Mouse (Mus musculus): ENCODE data around the gene Ccdc33. TPM values are rescaled to one million over a fixed set of nuclear protein-coding genes. Genes with fewer than 3 reads are reported as not detected.

Ccdc33 gene
- total RNA-seq, 2 experiments from 2014 or later = not detected

DNA sequence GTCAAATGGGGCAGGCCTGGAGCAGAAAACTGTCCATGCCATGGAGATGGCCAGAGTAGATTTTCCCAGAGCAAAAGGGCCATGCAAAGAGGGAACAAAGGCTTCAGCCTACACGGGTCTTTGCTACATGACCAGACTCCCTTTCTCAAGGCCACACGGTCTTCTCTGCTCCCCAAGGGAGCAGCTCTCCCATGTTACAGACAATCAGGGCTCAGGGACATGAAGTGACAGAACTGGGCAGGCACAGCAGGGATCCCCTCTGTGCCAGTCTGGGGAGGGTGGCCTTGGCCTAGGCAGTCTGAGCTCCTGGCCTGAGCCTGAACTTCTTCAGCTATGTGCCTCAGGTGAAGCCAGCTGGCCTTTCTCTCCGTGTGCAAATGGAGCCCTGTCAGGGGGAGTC lies 65.1 kb downstream of the Ccdc33 start:
- DNase-seq = no peak
- intact Hi-C loops (cut with DNase I) = no loop called here

DNA sequence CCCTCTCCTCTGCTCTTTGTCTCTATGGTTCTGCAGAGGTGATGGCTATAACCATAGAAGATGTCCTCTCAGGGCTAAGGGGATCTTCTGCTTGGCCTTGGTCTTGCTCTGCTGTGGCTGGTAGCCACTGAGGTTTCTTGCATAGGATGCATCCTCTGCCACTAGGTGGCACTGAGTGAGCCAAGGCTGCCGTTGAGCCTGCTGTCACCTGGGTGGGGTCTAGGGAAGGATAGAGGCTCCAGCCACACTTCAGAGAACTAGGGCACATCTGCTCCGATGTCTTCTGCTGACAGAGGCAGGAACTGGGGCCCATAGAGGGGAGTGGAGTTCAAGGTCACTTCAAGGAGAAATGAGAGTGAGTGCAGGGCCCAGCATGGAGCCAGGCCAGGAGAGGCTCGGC lies 65.5 kb downstream of the Ccdc33 start:
- intact Hi-C loops (cut with DNase I) = no loop called here
- peak; percentile 33 to 38 for DNase-seq

DNA sequence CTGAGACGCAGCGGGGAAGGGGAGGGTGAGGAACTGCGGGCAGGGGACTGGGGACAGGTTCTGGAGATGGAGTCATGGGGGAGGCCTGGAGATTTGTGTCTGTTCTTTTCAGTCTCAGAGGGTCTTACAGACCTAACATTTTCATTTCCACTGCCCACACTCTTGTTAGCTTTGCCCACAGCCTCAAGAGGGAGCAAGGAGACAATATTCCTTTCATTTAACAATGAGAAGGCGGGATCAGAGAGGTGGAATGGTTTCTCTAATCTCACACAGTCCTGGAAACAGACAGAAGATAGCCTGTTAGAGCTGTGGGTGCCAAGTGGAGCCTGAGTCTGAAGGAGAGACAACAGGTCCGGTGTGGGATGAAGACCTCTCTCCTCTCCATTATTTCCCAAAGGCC lies 66.7 kb downstream of the Ccdc33 start:
- intact Hi-C loops (cut with DNase I) = no loop called here

DNA sequence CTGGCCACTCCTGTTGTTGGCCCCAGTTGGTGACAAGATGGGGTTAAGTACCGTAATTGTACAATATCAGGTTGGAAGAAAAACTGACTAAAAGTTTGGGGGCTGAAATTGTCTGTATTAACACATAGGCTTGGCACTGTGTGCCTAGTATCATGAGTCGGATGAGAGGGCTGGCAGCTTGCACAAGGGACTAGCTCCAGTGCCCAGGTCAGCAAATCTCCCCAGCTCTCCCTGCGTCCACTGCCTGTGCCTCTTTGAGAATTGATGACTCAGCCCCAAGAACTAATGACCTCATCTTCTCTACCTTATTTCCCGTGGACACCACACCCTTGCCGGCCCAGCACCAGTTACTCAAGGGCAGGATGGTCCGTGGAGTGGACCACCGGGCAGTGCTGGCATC lies 68.8 kb downstream of the Ccdc33 start:
- intact Hi-C loops (cut with DNase I) = no loop called here
- DNase-seq = no peak

More for the DNA sequence above, 66.7 kb downstream of the Ccdc33 start:
- DNase-seq = no peak

DNA sequence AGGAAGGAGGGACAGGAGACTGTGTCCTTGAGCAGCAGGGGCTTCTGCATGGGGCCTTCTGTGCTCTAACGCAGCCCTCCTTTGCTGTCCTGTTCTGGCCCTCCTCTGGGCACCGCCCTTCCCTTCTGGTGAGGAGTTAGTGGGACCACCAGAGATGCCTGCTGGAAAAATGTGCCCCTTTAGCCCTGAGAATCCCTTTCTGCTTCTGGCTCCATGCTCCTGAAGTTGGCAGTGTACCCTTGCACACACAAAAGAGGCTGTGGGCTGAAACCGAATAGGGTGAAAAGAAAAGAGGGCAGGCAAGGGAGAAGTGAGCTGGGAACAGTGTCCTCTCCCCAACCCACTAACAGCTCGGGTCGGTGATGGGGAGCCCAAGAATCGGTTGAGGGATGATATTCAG lies 69.4 kb downstream of the Ccdc33 start:
- intact Hi-C loops (cut with DNase I) = no loop called here

DNA sequence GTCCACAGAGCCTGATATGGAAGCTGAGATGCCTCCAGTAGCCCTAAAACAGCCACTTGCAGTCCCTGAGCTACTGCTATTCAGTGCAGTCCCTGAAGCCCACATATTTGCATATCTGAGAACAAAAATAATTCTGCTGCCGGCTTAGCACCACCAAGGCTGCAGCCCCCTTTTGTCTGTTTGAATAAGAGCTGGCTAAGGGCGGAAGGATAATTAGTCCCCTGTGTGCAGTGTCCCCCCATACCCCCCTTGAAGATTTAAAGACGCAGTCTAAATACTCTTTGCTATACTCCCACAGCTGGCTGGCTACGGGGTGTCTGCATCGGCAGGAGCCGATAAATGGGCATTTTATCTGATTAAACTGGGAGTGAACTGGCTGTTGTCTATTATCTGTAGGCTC lies 70.0 kb downstream of the Ccdc33 start:
- intact Hi-C loops (cut with DNase I) = no loop called here
- DNase-seq = no peak

More for the DNA sequence above, 69.4 kb downstream of the Ccdc33 start:
- no peak for DNase-seq

DNA sequence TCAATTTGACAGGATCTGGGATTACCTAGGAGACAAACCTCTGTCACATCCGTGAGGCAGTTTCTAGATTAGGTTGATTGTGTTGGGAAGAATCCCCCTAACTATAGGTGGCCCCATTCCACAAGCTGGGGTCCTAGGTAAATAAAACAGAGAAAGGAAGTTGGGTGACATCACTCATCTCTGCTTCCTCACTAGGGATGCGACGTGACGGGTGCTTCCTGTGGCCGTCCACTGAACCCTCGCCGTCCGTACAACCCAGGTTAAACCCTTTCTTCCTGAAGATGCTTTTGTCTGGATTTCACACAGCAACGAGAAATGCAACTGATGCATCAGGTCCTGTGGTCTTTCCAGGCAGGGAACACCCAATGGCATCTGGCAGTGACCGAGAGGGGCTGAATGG lies 71.6 kb downstream of the Ccdc33 start:
- DNase-seq = no peak

DNA sequence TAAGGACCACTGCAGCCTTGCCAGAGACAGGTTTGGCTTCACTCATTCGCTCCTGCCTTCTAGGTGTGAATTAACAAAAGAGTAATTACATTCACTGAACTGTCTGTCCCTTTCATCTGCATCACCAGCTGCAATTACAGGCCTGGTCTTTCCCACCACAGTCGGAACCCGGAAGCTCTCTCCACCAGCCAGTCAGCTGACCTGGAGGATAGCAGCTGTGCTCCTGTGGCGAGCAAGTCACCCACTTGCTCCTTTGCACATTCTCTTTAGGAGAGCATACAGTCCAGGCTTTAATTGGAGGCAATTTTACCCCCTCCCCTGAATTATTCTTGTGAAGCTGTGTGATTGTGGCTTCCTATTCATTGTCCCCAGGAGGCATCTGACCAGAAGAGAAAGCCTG lies 73.0 kb downstream of the Ccdc33 start:
- no peak for DNase-seq
- intact Hi-C loops (cut with DNase I) = no loop called here

More for the DNA sequence above, 71.6 kb downstream of the Ccdc33 start:
- intact Hi-C loops (cut with DNase I) = no loop called here

DNA sequence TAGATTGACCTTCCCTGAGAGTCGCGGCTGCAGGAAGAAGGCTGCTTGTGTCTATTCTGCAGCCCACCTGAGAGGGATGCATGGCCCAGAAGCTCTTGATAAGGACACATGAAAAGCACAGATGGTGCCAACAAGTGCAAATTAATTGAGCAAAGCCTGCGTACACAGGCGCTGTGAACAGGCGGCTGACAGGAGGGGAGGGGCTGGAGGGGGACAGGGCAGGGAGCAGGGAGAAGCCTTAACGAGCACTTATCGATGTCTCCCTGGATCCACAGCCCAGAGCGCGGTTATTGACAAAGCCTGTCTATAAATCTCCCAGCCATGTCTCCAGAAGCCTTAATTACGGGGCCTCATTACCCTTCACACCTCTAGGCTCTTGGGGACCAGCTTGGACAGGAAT lies 73.8 kb downstream of the Ccdc33 start:
- no peak for DNase-seq
- intact Hi-C loops (cut with DNase I) = loop anchor here (5.0 kb wide), 1 partner anchor 112 kb away; no protein-coding TSS in a partner anchor

DNA sequence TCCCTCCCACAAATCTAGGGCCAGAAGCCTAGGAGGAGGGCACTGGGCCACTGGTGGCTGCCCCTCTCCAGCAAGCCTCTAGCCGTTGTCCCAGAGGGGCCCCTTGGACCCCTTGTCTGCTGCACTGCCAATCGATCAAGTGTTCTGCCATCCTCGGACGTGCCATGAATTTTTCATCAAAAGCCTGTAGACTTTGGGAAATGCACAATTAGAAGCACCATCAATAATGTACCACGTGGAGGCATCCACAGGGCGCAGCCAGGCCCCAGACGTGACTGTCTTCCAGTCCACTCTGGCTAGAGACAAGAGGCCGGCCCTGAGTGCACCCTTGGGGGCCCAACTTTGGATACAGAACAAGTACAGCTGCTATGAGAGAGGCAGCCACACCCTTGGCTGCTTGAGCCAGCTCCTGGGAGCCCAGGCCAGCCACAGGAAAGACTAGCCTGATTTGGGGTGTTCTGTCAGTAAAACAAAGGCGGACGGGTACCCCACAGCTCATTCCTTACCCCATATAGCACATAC lies 75.1 kb downstream of the Ccdc33 start:
- intact Hi-C loops (cut with DNase I) = loop anchor here (5.0 kb wide), 1 partner anchor 114 kb away; no protein-coding TSS in a partner anchor

DNA sequence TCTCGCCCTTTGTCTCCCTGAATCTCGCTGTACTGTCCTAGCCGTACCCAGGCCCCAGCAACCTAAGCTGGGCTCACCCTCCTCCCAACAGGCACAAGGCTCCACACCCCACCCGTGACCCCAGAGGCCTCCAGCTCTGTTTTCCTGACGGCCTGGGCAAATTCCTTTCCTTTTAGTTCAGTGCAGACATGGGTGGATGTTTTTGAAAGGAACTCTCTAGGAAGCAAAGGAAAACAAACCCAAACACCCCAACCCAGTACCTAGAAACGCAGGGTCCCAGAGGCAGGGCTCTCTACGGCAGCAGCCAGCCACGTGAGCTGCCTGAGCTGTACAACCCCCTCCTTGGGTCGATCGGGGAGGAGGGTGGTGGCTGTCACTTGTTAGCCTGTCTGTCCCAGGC lies 76.2 kb downstream of the Ccdc33 start:
- intact Hi-C loops (cut with DNase I) = loop anchor here (5.0 kb wide), 1 partner anchor 115 kb away; no protein-coding TSS in a partner anchor
- peak; percentile 25 to 40 for DNase-seq

More for the DNA sequence above, 75.1 kb downstream of the Ccdc33 start:
- peak; percentile 55 to 64 for DNase-seq

DNA sequence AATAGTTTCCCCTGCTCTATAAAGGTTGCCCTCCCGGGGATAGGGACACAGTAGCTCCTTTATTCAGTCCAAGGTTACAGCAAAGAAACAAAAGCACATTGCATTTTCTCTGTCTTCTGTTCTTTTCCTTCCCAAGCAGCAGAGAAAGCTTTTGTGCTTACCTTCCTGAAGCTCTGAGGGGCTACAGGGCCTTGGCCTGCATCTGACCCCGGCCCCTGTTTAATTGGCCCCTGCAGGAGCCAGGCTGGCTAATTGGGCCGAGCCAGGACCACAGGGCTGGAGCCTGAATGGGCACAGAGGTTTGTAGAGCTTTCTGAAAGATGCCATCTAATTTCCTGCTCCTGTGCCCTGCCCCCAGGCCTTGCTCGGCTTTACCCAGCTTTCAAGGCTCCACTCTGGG lies 77.6 kb downstream of the Ccdc33 start:
- DNase-seq = no peak
- intact Hi-C loops (cut with DNase I) = loop anchor here (5.0 kb wide), 1 partner anchor 116 kb away; no protein-coding TSS in a partner anchor

DNA sequence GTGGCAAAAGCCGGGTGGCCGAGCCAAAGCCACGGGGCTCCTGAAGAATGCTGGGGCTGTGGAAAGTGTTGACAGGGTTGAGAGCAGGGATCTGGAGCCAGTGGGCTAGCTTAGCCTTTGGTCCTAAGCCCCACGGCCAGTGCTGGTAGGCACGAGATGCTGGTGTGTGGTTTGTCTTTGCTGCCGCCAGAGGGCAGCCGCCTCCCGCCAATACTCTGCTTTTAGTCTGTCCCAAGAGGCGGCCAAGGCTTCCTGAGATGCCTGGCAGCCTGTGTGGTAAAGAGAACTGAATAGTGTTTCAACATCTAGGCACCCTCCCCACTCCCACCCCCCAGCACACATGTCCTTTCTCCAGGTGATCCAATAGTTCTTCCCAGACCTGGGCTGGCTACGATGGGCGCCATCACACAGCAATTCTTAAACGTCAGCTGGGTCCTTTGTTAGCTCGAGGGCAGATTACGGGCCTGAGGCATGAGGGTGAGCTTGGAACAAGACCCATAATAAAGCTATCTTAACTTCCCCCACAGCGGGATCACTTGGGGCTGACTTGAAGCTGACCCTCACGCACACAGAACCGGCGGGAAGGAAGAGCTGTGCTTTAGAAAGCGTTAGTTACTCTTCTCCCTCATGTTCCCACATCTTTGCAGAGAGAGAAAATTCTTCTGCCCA lies 80.0 kb downstream of the Ccdc33 start:
- intact Hi-C loops (cut with DNase I) = loop anchor here (1.0 to 5.0 kb wide), 3 partner anchors 166 to 330 kb away; partner anchors contain the start of genes Islr and Islr2
- DNase-seq = peak; percentile 74 to 81

DNA sequence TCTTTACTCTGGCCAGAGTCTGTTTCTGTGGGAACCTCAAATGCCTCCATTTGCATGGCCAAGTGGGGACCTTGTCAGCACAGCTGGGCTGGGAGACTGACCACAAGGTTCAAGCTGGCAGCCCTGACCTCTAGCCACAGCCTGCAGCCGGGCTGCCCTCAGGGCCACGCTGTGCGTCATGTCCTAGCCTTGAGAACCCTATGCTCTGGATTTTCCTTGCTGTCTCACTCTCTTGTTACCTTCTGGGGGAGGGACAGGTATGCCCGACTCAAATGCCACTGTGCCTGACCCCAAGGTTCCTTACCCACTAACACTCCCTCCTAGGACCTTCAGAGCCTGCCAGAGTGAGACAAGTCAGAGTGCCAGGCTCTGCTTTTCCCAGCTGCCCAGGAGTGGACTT lies 81.7 kb downstream of the Ccdc33 start:
- no peak for DNase-seq
- intact Hi-C loops (cut with DNase I) = loop anchor here (5.0 kb wide), 1 partner anchor 245 kb away; no protein-coding TSS in a partner anchor

DNA sequence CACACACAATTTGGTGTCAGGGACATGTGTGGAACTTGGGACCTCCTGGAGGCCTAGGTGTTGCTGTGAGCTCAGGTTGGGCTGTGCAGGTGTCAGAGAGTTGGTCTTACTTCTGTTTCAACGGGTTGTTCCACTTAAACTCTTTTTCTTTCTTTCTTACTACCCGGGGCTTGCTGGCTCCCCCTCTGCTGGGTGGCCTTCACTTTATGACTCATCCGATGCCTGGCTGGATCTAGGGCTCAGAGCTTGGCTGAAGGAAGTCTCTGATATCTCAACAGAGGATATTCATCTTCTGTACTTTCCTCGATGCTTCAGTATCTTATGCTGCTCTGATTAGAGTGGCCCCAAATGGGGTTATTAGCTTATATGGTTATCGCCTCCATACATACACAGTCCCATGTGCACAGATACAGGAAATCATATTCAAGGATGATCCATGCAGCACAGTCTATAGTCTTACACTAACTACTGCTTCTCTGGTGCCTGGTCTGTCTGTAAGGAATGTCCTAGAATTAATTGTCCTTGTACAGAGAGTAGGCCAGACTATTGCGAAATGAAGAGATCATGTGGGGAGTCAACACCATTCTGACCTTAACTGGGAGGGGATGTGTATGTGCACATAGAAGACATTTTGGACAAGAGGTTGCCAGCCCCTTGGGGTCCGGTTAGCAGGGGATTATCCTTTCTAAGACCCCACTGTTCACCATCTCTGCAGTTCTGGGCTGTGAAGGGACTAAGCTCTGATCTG lies 82.5 kb downstream of the Ccdc33 start:
- intact Hi-C loops (cut with DNase I) = loop anchor here (5.0 kb wide), 1 partner anchor 246 kb away; no protein-coding TSS in a partner anchor
- no peak for DNase-seq

DNA sequence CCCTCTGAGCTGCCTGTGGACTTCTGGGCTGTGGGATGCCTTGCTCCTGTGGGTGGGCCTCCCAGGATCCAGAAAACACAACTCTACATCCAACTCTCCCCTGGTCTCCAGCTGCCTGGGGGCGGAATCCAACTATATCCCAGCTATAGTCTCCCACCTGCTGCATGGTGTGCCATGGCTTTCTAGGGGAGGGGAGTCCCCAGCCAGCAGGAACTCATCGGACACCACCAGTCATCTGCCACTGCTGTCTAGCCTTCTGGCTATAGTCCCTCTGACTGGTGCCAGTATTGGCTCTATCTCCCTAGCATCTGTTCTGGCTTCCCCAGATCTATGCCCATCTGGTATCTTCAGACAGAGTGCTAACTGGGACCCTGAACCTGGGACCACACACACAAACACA lies 83.1 kb downstream of the Ccdc33 start:
- intact Hi-C loops (cut with DNase I) = loop anchor here (5.0 kb wide), 1 partner anchor 247 kb away; no protein-coding TSS in a partner anchor

DNA sequence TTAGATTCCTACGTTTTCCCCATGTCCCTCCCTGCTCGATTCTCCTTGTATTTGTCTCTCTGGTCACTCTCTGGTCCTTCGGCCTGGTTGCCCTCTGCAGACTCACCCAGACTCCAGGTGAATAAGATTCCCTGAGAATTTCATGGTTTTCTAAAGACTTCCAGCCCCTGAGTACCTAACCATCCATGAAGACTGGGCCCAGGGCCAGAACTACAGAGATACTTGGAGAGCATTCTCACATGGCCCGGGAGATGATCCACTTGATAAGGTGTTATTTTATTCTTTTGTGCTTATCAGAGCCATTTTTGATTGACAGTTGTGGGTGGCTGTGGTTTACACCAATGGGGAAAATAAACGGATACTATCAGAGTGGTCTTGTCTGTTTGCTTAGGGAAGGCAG lies 86.7 kb downstream of the Ccdc33 start:
- intact Hi-C loops (cut with DNase I) = no loop called here
- DNase-seq = no peak

More for the DNA sequence above, 83.1 kb downstream of the Ccdc33 start:
- no peak for DNase-seq

DNA sequence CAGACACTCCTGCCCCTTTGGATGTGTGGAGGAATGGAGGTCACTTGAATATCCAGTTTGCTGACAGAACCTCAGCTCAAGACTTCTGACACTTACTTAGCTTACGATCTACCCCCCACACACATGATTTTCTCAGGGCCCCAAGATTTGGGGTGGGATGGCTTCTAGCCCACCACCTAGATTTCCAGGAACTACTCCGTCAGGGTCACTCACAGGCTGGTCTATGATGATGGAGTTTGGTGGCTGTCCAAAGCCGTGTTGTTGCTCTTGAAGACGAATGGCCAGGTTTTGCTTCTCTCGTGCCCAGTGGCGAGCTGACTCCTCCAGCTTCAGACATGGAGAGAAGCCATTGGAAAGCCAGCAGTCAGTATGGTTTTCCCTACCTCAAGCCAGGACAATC lies 89.0 kb downstream of the Ccdc33 start:
- no peak for DNase-seq
- intact Hi-C loops (cut with DNase I) = no loop called here

DNA sequence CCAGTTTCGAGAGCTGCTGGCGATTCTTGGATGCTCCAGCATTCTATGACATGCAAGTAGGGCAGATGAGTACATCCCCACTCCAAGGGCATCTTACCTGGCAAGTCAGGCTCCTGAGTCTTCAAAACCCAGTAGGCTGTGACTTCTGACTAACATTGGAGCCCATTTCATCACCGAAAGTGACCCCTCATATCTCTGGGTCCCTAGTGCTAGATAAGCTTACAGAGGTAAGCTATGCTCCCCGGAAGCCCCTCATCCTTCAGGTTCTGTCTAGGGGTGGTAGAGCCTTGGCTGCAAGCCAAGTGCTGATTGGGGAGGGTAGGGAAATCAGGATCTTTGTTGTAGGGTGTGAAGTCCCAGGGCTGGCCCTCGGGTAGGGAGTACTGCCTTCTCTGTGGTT lies 89.8 kb downstream of the Ccdc33 start:
- DNase-seq = no peak
- intact Hi-C loops (cut with DNase I) = no loop called here

DNA sequence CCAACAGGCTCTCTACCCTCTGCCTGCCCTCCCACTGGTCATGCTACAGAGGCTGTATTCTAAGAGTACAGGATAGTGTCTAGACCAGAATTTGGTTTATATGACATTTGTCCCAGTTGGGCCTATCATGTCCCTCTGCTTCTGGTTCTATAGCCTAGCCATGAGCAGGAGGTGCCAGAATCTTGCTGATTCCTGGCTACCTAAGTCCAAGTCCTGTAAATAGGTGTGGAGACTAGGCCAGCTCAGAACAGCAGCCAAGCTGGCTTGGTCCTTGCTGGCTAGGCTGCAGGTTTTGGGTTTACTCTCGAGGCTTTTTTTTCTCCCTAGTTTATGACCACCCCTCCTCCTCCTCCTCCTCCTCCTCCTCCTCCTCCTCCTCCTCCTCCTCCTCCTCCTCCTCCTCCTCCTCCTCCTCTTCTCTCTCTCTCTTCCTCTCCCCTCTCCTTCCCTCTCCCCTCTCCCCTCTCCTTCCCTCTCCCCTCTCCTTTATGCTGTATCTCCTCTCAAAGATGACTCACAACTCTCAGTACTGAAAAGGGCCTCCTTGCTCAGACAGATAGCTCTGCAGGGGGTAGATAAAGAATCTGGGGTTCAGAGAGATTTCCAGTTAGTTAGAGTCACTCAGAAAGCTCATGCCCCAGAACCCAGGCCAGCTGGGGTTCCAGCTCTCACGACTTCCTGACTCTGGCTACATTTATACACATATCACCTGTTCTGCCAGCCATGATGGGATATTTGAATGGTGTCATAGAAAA lies 91.0 kb downstream of the Ccdc33 start:
- no peak for DNase-seq
- intact Hi-C loops (cut with DNase I) = no loop called here

DNA sequence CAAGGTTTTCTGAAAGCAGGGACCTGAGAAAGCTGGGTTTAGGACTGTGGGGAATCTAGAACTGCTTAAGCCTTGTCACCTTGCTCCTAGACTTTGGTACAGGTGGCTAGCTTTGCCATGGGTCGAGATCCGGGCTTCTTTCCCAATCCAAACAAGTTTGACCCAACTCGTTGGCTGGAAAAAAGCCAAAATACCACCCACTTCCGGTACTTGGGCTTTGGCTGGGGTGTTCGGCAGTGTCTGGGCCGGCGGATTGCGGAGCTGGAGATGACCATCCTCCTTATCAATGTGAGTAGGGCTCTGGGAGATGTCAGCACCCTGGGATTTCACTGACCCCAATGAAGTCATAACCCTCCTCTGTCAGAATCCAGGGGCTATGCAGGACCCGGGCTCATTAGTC lies 92.6 kb downstream of the Ccdc33 start:
- intact Hi-C loops (cut with DNase I) = no loop called here
- no peak for DNase-seq
